Mouse (Mus musculus): Measurements from ENCODE around the gene Zmym1. TPM values are rescaled to one million over a fixed set of nuclear protein-coding genes. Genes with fewer than 3 reads are reported as not detected.

The Zmym1 gene
- polyA plus RNA-seq, 1 experiment from 2014 or later: 24.5 TPM

DNA sequence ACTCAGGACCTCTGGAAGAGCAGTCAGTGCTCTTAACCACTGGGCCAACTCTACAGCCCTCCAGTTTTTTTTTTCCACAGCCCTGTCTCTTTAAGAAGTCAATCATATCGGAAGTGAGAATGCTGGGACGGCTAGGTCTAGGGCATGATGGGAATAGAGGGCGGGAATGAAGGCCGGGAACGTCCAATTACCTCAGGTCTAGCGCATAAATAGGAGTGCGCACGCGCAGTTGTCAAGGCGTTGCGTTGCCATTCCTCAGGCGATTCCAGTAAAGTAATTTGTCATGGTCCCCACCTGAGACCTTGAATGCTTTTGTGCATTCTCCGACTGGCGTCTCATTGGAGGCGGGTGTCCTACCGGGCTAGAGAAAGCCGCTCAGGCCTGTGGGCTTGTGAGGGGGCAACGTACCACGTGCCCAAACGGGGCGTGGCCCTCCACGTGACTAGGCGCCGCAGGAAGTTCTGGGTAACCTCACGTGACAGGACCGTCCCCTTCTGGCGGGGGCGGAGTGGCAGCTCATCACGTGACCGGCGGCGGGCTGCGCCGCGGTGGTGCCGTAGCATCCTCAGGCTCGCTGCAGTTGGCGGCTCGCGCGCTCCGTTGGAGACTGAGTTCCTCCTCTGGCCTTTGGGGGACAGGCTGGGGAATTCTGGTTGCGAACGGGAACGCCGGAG is 16.1 kb upstream of the Zmym1 start, which contains the start of gene Zmym6:
Gene Zmym6 (plus strand): TSS at position 509 of the 674 bp plus-strand sequence.
- H3K27me3 ChIP-seq (replicated peaks; ENCODE audit: control insufficient read depth, insufficient read depth, low read length): no peaks in the 10 kb centered on the region
- H3K4me3 ChIP-seq (ENCODE audit: low read length): peak within 1 kb of the TSS; percentile 64
- H3K27ac ChIP-seq (ENCODE audit: low read depth, low read length): peak within 1 kb of the TSS; percentile 89
- WGBS: under 1% methylated on average over 46 of the region's 46 CpGs
- H3K4me2 ChIP-seq (ENCODE audit: low read length): peak within 1 kb of the TSS; percentile 68
- peak; percentile 98 for ATAC-seq
- no peaks in the 10 kb centered on the region for H3K9me3 ChIP-seq (ENCODE audit: control insufficient read depth, low read length)
- H3K4me1 ChIP-seq (ENCODE audit: control insufficient read depth, insufficient read depth, low read depth, low read length): peaks cover 15% of the 10 kb centered on the region
- H3K9ac ChIP-seq (ENCODE audit: low read depth, low read length): peak within 1 kb of the TSS; percentile 68
- H3K36me3 ChIP-seq (ENCODE audit: control insufficient read depth, insufficient read depth, low read length): no peaks in the 10 kb centered on the region

DNA sequence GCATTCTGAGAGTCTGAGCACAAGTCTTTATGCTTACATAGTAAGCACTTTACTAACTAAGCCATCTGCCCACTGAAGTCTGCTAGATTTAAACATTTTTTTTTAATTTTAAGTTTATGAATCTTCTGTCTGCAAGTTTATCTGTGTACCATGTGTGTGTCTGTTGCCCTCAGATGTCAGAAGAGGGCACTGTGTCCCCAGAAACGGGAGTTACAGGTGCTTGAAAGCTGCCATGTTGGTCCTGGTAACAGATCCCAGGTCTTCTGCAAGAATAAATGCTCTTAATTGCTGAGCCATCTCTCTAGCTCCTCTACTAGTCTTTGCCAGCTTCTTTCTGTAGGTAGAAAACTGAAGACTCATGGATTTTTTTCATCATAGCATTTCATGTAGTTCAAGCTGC is 14.0 kb upstream of the Zmym1 start:
- Histone ChIP-seq H3K4me3 (ENCODE audit: low read length) (no peak overlapping the region), H3K9me3 (ENCODE audit: control insufficient read depth, low read length) (no peaks in the 10 kb centered on the region), H3K4me2 (ENCODE audit: low read length) (no peak overlapping the region), H3K9ac (ENCODE audit: low read depth, low read length) (no peak overlapping the region), H3K27me3 (replicated peaks; ENCODE audit: control insufficient read depth, insufficient read depth, low read length) (no peaks in the 10 kb centered on the region), H3K4me1 (ENCODE audit: control insufficient read depth, insufficient read depth, low read depth, low read length) (peaks cover 15% of the 10 kb centered on the region), H3K27ac (ENCODE audit: low read depth, low read length) (no peak overlapping the region), H3K36me3 (ENCODE audit: control insufficient read depth, insufficient read depth, low read length) (no peaks in the 10 kb centered on the region)
- ATAC-seq: no peak
- whole genome bisulfite sequencing: 57% methylated on average over 1 of the region's 1 CpGs

DNA sequence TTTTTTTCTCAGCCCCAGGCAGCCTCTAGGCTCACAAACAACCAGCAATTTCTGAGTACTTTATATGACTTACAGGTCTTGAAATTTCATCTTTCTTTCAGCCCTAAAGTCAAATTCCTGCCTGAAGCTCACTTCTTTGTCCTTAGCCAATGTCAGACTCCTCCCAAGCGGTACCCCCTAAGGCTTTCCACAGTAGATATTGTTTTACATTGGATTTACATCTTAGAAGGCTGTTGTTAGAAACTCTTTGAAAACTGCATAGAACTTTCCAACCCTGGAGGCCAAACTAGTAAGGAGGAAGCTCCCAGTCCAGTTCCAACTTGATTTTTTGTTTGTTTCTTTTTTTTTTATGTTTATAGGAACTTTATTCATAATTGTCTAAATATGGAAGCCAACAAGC is 3.1 kb upstream of the Zmym1 start:
- H3K27ac ChIP-seq (ENCODE audit: low read depth, low read length): no peak overlapping the region
- no peaks in the 10 kb centered on the region for H3K27me3 ChIP-seq (replicated peaks; ENCODE audit: control insufficient read depth, insufficient read depth, low read length)
- H3K4me1 ChIP-seq (ENCODE audit: control insufficient read depth, insufficient read depth, low read depth, low read length): peaks cover 5% of the 10 kb centered on the region
- 55% methylated on average over 1 of the region's 1 CpGs for WGBS
- no peaks in the 10 kb centered on the region for H3K36me3 ChIP-seq (ENCODE audit: control insufficient read depth, insufficient read depth, low read length)
- no peak overlapping the region for H3K9ac ChIP-seq (ENCODE audit: low read depth, low read length)
- no peak for ATAC-seq
- H3K9me3 ChIP-seq (ENCODE audit: control insufficient read depth, low read length): 0 out of 2 replicates have a peak, but pooled peaks cover 3% of the 10 kb centered on the region
- H3K4me3 ChIP-seq (ENCODE audit: low read length): no peak overlapping the region
- H3K4me2 ChIP-seq (ENCODE audit: low read length): no peak overlapping the region

DNA sequence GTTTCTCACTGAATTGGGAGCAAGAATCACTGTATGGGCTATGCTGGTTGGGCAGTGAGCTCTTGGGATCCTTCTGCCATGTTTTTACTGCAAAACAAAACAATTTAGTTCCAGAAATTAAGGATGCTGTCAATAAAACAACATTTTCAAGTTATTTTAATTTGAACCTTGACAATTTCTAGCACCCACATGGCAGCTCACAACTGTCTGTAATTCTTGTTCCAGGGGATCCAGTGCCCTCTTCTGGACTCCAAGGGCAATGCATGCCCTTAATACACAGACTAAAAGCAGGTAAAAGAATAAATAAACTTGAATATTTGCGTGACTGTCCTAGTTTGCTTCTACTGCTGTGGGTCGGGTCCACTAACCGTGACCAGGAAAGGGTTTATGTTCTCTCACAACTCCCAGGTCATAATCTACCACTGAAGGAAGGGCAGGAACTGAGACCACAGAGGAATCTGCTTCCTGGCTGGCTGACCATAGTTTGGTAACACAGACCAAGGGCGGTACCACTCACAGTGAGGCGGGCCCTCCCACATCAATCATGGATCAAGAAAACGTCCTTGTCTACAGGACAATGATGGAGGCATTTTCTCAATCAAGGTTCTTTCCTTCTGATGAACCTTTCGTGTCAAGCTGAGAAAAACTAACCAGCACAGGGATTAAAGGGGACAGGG is 6.3 kb downstream of the Zmym1 start:
- no peak overlapping the region for H3K27ac ChIP-seq (ENCODE audit: low read depth, low read length)
- ATAC-seq: no peak
- H3K9ac ChIP-seq (ENCODE audit: low read depth, low read length): no peak overlapping the region
- H3K27me3 ChIP-seq (replicated peaks; ENCODE audit: control insufficient read depth, insufficient read depth, low read length): no peaks in the 10 kb centered on the region
- no peaks in the 10 kb centered on the region for H3K4me1 ChIP-seq (ENCODE audit: control insufficient read depth, insufficient read depth, low read depth, low read length)
- peaks cover 11% of the 10 kb centered on the region for H3K36me3 ChIP-seq (ENCODE audit: control insufficient read depth, insufficient read depth, low read length)
- 83% methylated on average over 7 of the region's 7 CpGs for WGBS
- no peaks in the 10 kb centered on the region for H3K9me3 ChIP-seq (ENCODE audit: control insufficient read depth, low read length)
- no peak overlapping the region for H3K4me3 ChIP-seq (ENCODE audit: low read length)
- H3K4me2 ChIP-seq (ENCODE audit: low read length): no peak overlapping the region

DNA sequence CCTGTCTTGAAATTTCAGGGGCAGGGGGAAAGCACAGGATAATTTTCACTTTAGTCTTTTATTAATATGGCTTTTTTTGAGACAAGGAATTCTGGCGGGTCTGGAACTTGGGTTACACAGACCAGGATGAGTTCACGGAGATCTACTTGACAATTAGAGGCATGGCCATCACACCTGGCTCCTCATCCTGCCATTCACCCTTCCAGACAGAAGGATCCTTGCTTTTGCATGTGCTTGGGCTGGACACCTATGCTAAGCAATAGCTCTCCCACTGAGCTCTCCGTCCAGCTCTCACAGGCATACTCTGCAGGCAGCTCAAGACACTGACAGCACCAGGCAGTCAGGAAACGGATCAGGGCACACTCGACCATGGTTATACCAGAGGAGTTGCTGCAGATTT is 7.9 kb downstream of the Zmym1 start:
- Histone ChIP-seq H3K27ac (ENCODE audit: low read depth, low read length) (no peak overlapping the region), H3K36me3 (ENCODE audit: control insufficient read depth, insufficient read depth, low read length) (peaks cover 24% of the 10 kb centered on the region), H3K4me2 (ENCODE audit: low read length) (no peak overlapping the region), H3K9ac (ENCODE audit: low read depth, low read length) (no peak overlapping the region), H3K4me3 (ENCODE audit: low read length) (no peak overlapping the region), H3K27me3 (replicated peaks; ENCODE audit: control insufficient read depth, insufficient read depth, low read length) (no peaks in the 10 kb centered on the region), H3K4me1 (ENCODE audit: control insufficient read depth, insufficient read depth, low read depth, low read length) (no peaks in the 10 kb centered on the region), H3K9me3 (ENCODE audit: control insufficient read depth, low read length) (no peaks in the 10 kb centered on the region)
- 93% methylated on average over 5 of the region's 5 CpGs for whole genome bisulfite sequencing
- ATAC-seq: no peak

DNA sequence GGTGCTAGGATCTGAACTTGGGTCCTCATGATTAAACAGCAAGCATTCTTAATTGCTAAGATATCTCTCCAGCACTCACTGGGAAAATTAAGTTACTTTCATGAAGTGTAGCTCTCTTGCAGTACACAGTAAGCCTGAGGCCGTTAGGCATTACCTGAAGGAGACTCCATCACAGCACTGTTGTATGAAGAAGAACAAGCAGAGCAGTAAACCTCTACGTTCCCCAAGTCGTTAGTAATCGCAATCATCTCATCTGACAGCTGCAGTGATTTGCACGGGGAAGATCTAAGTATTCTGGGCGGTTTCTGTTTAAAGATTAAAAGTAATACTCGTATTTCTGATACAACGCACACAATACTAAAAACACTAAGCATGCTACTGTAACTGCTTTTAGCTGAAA is 9.8 kb downstream of the Zmym1 start:
- Histone ChIP-seq H3K4me3 (ENCODE audit: low read length) (no peak overlapping the region), H3K27me3 (replicated peaks; ENCODE audit: control insufficient read depth, insufficient read depth, low read length) (no peaks in the 10 kb centered on the region), H3K9ac (ENCODE audit: low read depth, low read length) (no peak overlapping the region), H3K36me3 (ENCODE audit: control insufficient read depth, insufficient read depth, low read length) (peaks cover 16% of the 10 kb centered on the region), H3K4me2 (ENCODE audit: low read length) (no peak overlapping the region), H3K27ac (ENCODE audit: low read depth, low read length) (no peak overlapping the region), H3K9me3 (ENCODE audit: control insufficient read depth, low read length) (no peaks in the 10 kb centered on the region), H3K4me1 (ENCODE audit: control insufficient read depth, insufficient read depth, low read depth, low read length) (no peaks in the 10 kb centered on the region)
- 90% methylated on average over 8 of the region's 8 CpGs for WGBS
- ATAC-seq: no peak

DNA sequence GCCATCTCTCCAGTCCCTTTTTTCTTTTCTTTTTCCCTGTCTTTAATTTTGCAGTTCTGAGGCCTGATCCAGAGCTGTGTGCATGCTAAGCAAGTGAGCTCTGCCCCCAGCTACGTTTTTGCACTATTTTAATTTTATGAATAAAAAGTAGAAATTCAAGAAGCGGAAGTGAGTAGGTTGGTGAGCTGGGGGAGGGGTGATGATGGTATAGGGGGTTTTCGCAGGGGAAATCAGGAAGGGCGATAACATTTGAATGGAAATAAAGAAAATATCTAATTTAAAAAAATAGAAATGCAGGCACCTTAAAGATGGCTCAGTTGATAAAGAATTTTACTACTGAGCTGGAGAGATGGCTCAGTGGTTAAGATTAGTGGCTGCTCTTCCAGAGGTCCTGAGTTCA is 17.4 kb downstream of the Zmym1 start:
- Histone ChIP-seq H3K9ac (ENCODE audit: low read depth, low read length) (no peak overlapping the region), H3K27ac (ENCODE audit: low read depth, low read length) (no peak overlapping the region), H3K4me2 (ENCODE audit: low read length) (no peak overlapping the region), H3K4me1 (ENCODE audit: control insufficient read depth, insufficient read depth, low read depth, low read length) (no peaks in the 10 kb centered on the region), H3K27me3 (replicated peaks; ENCODE audit: control insufficient read depth, insufficient read depth, low read length) (no peaks in the 10 kb centered on the region), H3K36me3 (ENCODE audit: control insufficient read depth, insufficient read depth, low read length) (peaks cover 12% of the 10 kb centered on the region), H3K4me3 (ENCODE audit: low read length) (no peak overlapping the region), H3K9me3 (ENCODE audit: control insufficient read depth, low read length) (no peaks in the 10 kb centered on the region)
- no peak for ATAC-seq
- 90% methylated on average over 4 of the region's 4 CpGs for WGBS

DNA sequence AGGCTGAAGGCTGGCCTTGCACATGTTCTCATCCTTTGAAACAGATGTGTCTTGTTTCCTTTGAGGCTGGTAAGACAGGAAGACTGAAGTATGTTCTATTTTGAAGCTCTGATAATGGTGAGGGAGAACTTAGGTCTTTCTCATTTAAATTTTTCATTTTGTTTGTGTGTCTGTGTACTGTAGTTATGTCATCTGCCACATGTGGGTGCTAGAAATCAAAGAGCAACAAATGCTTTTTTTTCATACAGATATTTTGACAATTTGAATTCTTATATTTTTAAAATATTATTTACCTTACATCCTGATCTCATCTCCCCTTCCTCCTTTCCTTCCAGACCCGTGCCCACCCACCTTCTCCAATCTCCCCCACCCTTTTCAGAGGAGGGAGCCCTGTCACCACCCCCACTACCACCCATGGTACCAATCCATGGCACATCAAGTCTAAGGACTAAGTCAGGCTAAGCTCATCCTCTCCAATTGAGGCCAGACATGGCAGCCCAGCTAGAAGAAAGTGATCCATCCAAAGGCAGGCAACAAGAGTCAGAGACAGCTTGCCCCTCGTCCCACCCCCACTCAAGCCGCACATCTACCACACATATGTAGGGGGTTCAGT is 21.0 kb downstream of the Zmym1 start:
- 73% methylated on average over 3 of the region's 3 CpGs for whole genome bisulfite sequencing
- H3K4me2 ChIP-seq (ENCODE audit: low read length): no peak overlapping the region
- H3K27me3 ChIP-seq (replicated peaks; ENCODE audit: control insufficient read depth, insufficient read depth, low read length): no peaks in the 10 kb centered on the region
- no peak overlapping the region for H3K9ac ChIP-seq (ENCODE audit: low read depth, low read length)
- H3K9me3 ChIP-seq (ENCODE audit: control insufficient read depth, low read length): no peaks in the 10 kb centered on the region
- H3K4me3 ChIP-seq (ENCODE audit: low read length): no peak overlapping the region
- no peaks in the 10 kb centered on the region for H3K4me1 ChIP-seq (ENCODE audit: control insufficient read depth, insufficient read depth, low read depth, low read length)
- H3K27ac ChIP-seq (ENCODE audit: low read depth, low read length): no peak overlapping the region
- H3K36me3 ChIP-seq (ENCODE audit: control insufficient read depth, insufficient read depth, low read length): peaks cover 30% of the 10 kb centered on the region
- 0 out of 2 replicates have a peak, but pooled peaks have one; percentile 34 for ATAC-seq

DNA sequence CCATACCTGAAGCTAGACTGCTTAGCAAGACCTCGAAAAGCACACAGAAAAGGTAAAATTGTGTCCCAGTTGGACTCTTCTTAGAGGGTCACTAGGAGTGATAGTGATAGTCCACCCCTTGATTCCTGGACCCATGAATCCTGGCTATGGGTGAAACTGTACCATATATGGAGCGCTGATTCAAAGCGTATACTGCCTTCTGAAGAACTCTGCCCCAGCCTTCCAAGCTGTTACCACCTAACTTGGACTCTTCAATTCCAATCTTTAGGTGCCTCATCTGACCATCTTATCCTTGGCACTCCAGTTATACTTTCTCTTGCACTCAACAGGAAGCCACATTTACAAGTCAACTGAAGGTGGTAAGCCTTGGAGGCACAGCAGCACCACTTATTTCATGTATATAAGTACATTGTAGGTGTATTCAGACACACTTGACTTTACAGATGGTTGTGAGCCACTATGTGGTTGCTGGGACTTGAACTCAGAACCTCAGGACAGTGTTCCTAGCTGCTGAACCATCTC is 22.1 kb downstream of the Zmym1 start:
- H3K27ac ChIP-seq (ENCODE audit: low read depth, low read length): no peak overlapping the region
- no peaks in the 10 kb centered on the region for H3K9me3 ChIP-seq (ENCODE audit: control insufficient read depth, low read length)
- peaks cover 30% of the 10 kb centered on the region for H3K36me3 ChIP-seq (ENCODE audit: control insufficient read depth, insufficient read depth, low read length)
- WGBS: 87% methylated on average over 3 of the region's 3 CpGs
- peaks cover 3% of the 10 kb centered on the region; the same call in 1 of the 2 replicates for H3K4me1 ChIP-seq (ENCODE audit: control insufficient read depth, insufficient read depth, low read depth, low read length)
- H3K4me2 ChIP-seq (ENCODE audit: low read length): no peak overlapping the region
- ATAC-seq: 0 out of 2 replicates have a peak, but pooled peaks have one; percentile 52
- no peak overlapping the region for H3K4me3 ChIP-seq (ENCODE audit: low read length)
- no peak overlapping the region for H3K9ac ChIP-seq (ENCODE audit: low read depth, low read length)
- H3K27me3 ChIP-seq (replicated peaks; ENCODE audit: control insufficient read depth, insufficient read depth, low read length): no peaks in the 10 kb centered on the region
